7 mouse cellular contexts compared by ENCODE assay signal in the genomic region with DNA sequence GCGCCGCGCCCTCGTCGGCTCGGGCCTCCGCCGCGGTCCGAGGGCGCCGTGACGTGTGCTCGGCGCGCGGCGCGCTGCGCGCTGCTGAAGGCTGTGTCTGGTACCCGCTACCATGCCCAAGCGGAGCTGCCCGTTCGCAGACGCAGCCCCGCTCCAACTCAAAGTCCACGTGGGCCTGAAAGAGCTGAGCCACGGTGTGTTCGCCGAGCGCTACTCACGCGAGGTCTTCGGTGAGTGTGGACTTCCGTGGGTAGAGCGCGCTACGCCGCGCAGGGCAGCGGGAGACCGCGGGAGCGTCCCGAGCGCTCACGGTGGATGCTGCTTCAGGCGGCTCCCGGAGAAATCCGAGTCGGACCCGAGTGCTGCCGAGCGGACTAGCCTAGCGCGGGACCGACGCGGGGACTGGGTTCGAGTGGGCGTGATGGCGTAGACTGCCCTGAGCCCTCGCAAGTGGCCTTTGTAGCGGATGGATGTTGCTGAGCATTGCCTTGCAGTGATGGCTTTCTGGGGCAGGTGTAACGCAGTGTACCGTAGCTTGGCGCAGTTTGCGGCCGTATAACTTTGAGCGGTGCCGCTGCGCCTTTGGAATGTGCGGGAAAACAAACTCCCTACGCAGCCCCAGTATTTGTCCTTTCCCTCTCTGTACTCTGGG. TPM values are rescaled to one million over a fixed set of nuclear protein-coding genes. Genes with fewer than 3 reads are reported as not detected.
A peak's percentile ranks its signal among the peaks of the same experiment; 100 is the strongest.
DNase-seq lines count a peak whose midpoint lies in the region; ATAC-seq and TF ChIP-seq lines count a peak whose summit lies in the region.

No protein-coding gene starts in this region.

- H3K4me3 ChIP-seq in lung, adult 2 months (replicated peaks; ENCODE audit: extremely low read depth, low read depth, low read length), result peak overlapping the region; percentile 63
- peak overlapping the region; percentile 68 for H3K4me3 ChIP-seq in forebrain, embryonic 14.5 days (ENCODE audit: low read depth, low read length)
- H3K4me3 ChIP-seq in midbrain, embryonic 13.5 days (replicated peaks), result peak overlapping the region; percentile 58

- H3K9ac ChIP-seq in forebrain, embryonic 14.5 days (ENCODE audit: low read length), result peak overlapping the region; percentile 82
- peak overlapping the region; percentile 73 for H3K9ac ChIP-seq in midbrain, embryonic 13.5 days (replicated peaks)

- no peaks in the 10 kb centered on the region for H3K9me3 ChIP-seq in forebrain, embryonic 14.5 days (replicated peaks; ENCODE audit: control insufficient read depth, low read length)
- no peaks in the 10 kb centered on the region for H3K9me3 ChIP-seq in midbrain, embryonic 13.5 days

- TF ChIP-seq POLR2A in lung, adult 2 months (IDR thresholded peaks at IDR 0.05; ENCODE audit: borderline replicate concordance, extremely low read depth, low read depth, low read length), result peak; percentile 84; the same call in 1 of the 2 replicates

- TF ChIP-seq CTCF in lung, adult 2 months (IDR thresholded peaks at IDR 0.05; ENCODE audit: insufficient read depth, low read length), result no peak

- no peak for DNase-seq in lung, adult 2 months
- DNase-seq in lung, adult 18-20 months, result no peak
- DNase-seq in c-Kit-positive CD71-positive TER-119-positive erythroid progenitor cells, embryonic 14.5 days (ENCODE audit: low spot score), result peak; percentile 34
- peak; percentile 56 for DNase-seq in forebrain, embryonic 14.5 days (ENCODE audit: low spot score)
- peak; percentile 69 to 77 for DNase-seq in kidney, postnatal 4 days
- no peak for DNase-seq in adrenal gland, adult 18-20 months (ENCODE audit: low spot score in 2 of 2)

- no peaks in the 10 kb centered on the region for H3K27me3 ChIP-seq in forebrain, embryonic 14.5 days (replicated peaks; ENCODE audit: control insufficient read depth, insufficient read depth, low read length)
- H3K27me3 ChIP-seq in midbrain, embryonic 13.5 days, result no peaks in the 10 kb centered on the region

- H3K4me1 ChIP-seq in lung, adult 2 months (ENCODE audit: control insufficient read depth, insufficient read depth, low read length), result 0 out of 2 replicates have a peak, but pooled peaks cover 3% of the 10 kb centered on the region
- H3K4me1 ChIP-seq in forebrain, embryonic 14.5 days (ENCODE audit: control insufficient read depth, insufficient read depth, low read length), result peaks cover 7% of the 10 kb centered on the region; the same call in 1 of the 2 replicates
- H3K4me1 ChIP-seq in midbrain, embryonic 13.5 days (replicated peaks), result peaks cover 19% of the 10 kb centered on the region

- no peak for ATAC-seq in forebrain, embryonic 14.5 days
- no peak for ATAC-seq in midbrain, embryonic 13.5 days

- H3K27ac ChIP-seq in forebrain, embryonic 14.5 days (ENCODE audit: low read depth, low read length), result peak overlapping the region; percentile 82
- peak overlapping the region; percentile 88 for H3K27ac ChIP-seq in midbrain, embryonic 13.5 days

- WGBS in lung, adult 2 months, result under 1% methylated on average over 75 of the region's 75 CpGs
- under 1% methylated on average over 75 of the region's 75 CpGs for WGBS in forebrain, embryonic 14.5 days
- WGBS in midbrain, embryonic 13.5 days, result under 1% methylated on average over 75 of the region's 75 CpGs

- peak overlapping the region; percentile 87 for H3K4me2 ChIP-seq in forebrain, embryonic 14.5 days (ENCODE audit: low read length)
- H3K4me2 ChIP-seq in midbrain, embryonic 13.5 days (replicated peaks), result peak overlapping the region; percentile 76

- H3K36me3 ChIP-seq in forebrain, embryonic 14.5 days (ENCODE audit: control insufficient read depth, insufficient read depth, low read length), result peaks cover 18% of the 10 kb centered on the region
- peaks cover 27% of the 10 kb centered on the region for H3K36me3 ChIP-seq in midbrain, embryonic 13.5 days

RNA-seq across cellular contexts. Expression of gene Siva1, which starts 0.5 kb away (rescaled TPM):
- polyA plus RNA-seq in lung, adult 2 months (2012; rRNA removed), result 58.6 and 66.5 TPM in 2 replicates
- polyA plus RNA-seq in forebrain, embryonic 14.5 days (2014; fragmentation: Nextera tagmentation; extraction: Ambion mirVana), result 94.1 and 155 TPM in 2 replicates
- polyA plus RNA-seq in midbrain, embryonic 13.5 days (2015; fragmentation: Nextera tagmentation; extraction: Ambion mirVana), result 83.0 and 96.5 TPM in 2 replicates
- 10 to 100 TPM; 36.6 to 43.6 TPM for total RNA-seq in adrenal gland, adult 18-20 months (2021)

RNA-seq across cellular contexts. Expression of gene Adssl1, which starts 25.1 kb away (rescaled TPM):
- polyA plus RNA-seq in lung, adult 2 months (2012; rRNA removed), result 33.3 and 39.0 TPM in 2 replicates
- polyA plus RNA-seq in forebrain, embryonic 14.5 days (2014; fragmentation: Nextera tagmentation; extraction: Ambion mirVana), result 2.0 and 2.1 TPM in 2 replicates
- polyA plus RNA-seq in midbrain, embryonic 13.5 days (2015; fragmentation: Nextera tagmentation; extraction: Ambion mirVana), result 1.1 and 1.5 TPM in 2 replicates
- 10 to 100 TPM; 17.1 to 31.3 TPM for total RNA-seq in adrenal gland, adult 18-20 months (2021)

RNA-seq across cellular contexts. Expression of gene Akt1, which starts 29.7 kb away (rescaled TPM):
- polyA plus RNA-seq in lung, adult 2 months (2012; rRNA removed), result 166 and 187 TPM in 2 replicates
- 61.7 and 65.4 TPM in 2 replicates for polyA plus RNA-seq in forebrain, embryonic 14.5 days (2014; fragmentation: Nextera tagmentation; extraction: Ambion mirVana)
- 55.9 and 61.1 TPM in 2 replicates for polyA plus RNA-seq in midbrain, embryonic 13.5 days (2015; fragmentation: Nextera tagmentation; extraction: Ambion mirVana)
- 100 to 1,000 TPM; 184 to 355 TPM for total RNA-seq in adrenal gland, adult 18-20 months (2021)

RNA-seq across cellular contexts. Expression of gene Zbtb42, which starts 33.6 kb away (rescaled TPM):
- polyA plus RNA-seq in lung, adult 2 months (2012; rRNA removed), result 40.9 and 51.2 TPM in 2 replicates
- 1.0 and 1.8 TPM in 2 replicates for polyA plus RNA-seq in forebrain, embryonic 14.5 days (2014; fragmentation: Nextera tagmentation; extraction: Ambion mirVana)
- 2.8 and 3.3 TPM in 2 replicates for polyA plus RNA-seq in midbrain, embryonic 13.5 days (2015; fragmentation: Nextera tagmentation; extraction: Ambion mirVana)
- total RNA-seq in adrenal gland, adult 18-20 months (2021), result 1 to 10 TPM; 4.5 to 6.9 TPM

RNA-seq across cellular contexts. Expression of gene Inf2, which starts 56.4 kb away (rescaled TPM):
- 28.0 and 33.6 TPM in 2 replicates for polyA plus RNA-seq in lung, adult 2 months (2012; rRNA removed)
- polyA plus RNA-seq in forebrain, embryonic 14.5 days (2014; fragmentation: Nextera tagmentation; extraction: Ambion mirVana), result 2.6 and 2.9 TPM in 2 replicates
- 0.43 and 1.8 TPM in 2 replicates for polyA plus RNA-seq in midbrain, embryonic 13.5 days (2015; fragmentation: Nextera tagmentation; extraction: Ambion mirVana)
- 10 to 100 TPM; 25.2 to 29.7 TPM for total RNA-seq in adrenal gland, adult 18-20 months (2021)

Comparison
In these comparisons a context has a peak if more than half of its experiments do, and no peak if none do; other contexts are left out.
1. DNase-seq: peak in c-Kit-positive CD71-positive TER-119-positive erythroid progenitor cells, embryonic 14.5 days (single experiment), forebrain, embryonic 14.5 days (single experiment) and kidney, postnatal 4 days (2 of 2); none in lung, adult 2 months (single experiment), lung, adult 18-20 months (0 of 2) and adrenal gland, adult 18-20 months (0 of 2).
2. RNA of gene Adssl1, which starts 25.1 kb away (polyA plus RNA-seq): 33.3 to 39.0 TPM in lung, adult 2 months; 2.0 to 2.1 TPM in forebrain, embryonic 14.5 days and 1.1 to 1.5 TPM in midbrain, embryonic 13.5 days; every median in the first group is over 10 times any median in the second.
3. Peak in every context shown above with its lines, with median percentiles within 50 percentile points of each other: H3K4me3 ChIP-seq.